Mouse (Mus musculus): ENCODE data around the gene Cacna1a. TPM values are rescaled to one million over a fixed set of nuclear protein-coding genes. Genes with fewer than 3 reads are reported as not detected.

Gene Cacna1a
- polyA plus RNA-seq, 1 experiment from 2014 or later, result 4.5 TPM

GRCm38 (mm10) chr8:84388773-84389172 is 533 bp downstream of the Cacna1a start:
- Histone ChIP-seq H3K4me3 (ENCODE audit: low read depth, low read length) (no peak overlapping the region), H3K36me3 (ENCODE audit: control insufficient read depth, insufficient read depth, low read length) (no peaks in the 10 kb centered on the region), H3K27me3 (replicated peaks; ENCODE audit: control insufficient read depth, insufficient read depth, low read length) (no peaks in the 10 kb centered on the region), H3K9ac (ENCODE audit: low read depth, low read length) (no peak overlapping the region), H3K4me2 (ENCODE audit: low read depth, low read length) (no peak overlapping the region), H3K9me3 (ENCODE audit: control insufficient read depth, low read length) (no peaks in the 10 kb centered on the region), H3K27ac (replicated peaks; ENCODE audit: low read depth, low read length) (no peak overlapping the region), H3K4me1 (ENCODE audit: control insufficient read depth, insufficient read depth, low read length) (0 out of 2 replicates have a peak, but pooled peaks cover 5% of the 10 kb centered on the region)
- WGBS, result 53% methylated on average over 9 of the region's 9 CpGs
- DNase-seq (ENCODE audit: low spot score), result peak; percentile 26
- ATAC-seq (ENCODE audit: low read depth), result no peak

GRCm38 (mm10) chr8:84389173-84389572 is 933 bp downstream of the Cacna1a start:
- 0 out of 2 replicates have a peak, but pooled peaks cover 5% of the 10 kb centered on the region for H3K4me1 ChIP-seq (ENCODE audit: control insufficient read depth, insufficient read depth, low read length)
- H3K36me3 ChIP-seq (ENCODE audit: control insufficient read depth, insufficient read depth, low read length), result no peaks in the 10 kb centered on the region
- H3K4me3 ChIP-seq (ENCODE audit: low read depth, low read length), result no peak overlapping the region
- H3K27me3 ChIP-seq (replicated peaks; ENCODE audit: control insufficient read depth, insufficient read depth, low read length), result no peaks in the 10 kb centered on the region
- no peak overlapping the region for H3K4me2 ChIP-seq (ENCODE audit: low read depth, low read length)
- ATAC-seq (ENCODE audit: low read depth) (no peak), DNase-seq (ENCODE audit: low spot score) (no peak)
- 78% methylated on average over 3 of the region's 3 CpGs for WGBS
- H3K27ac ChIP-seq (replicated peaks; ENCODE audit: low read depth, low read length), result no peak overlapping the region
- no peaks in the 10 kb centered on the region for H3K9me3 ChIP-seq (ENCODE audit: control insufficient read depth, low read length)
- no peak overlapping the region for H3K9ac ChIP-seq (ENCODE audit: low read depth, low read length)

GRCm38 (mm10) chr8:84391611-84392010 is 3.4 kb downstream of the Cacna1a start:
- 0 out of 2 replicates have a peak, but pooled peaks cover 5% of the 10 kb centered on the region for H3K4me1 ChIP-seq (ENCODE audit: control insufficient read depth, insufficient read depth, low read length)
- H3K4me2 ChIP-seq (ENCODE audit: low read depth, low read length), result no peak overlapping the region
- H3K27ac ChIP-seq (replicated peaks; ENCODE audit: low read depth, low read length), result no peak overlapping the region
- WGBS, result 89% methylated on average over 5 of the region's 5 CpGs
- no peak for DNase-seq (ENCODE audit: low spot score)
- no peaks in the 10 kb centered on the region for H3K27me3 ChIP-seq (replicated peaks; ENCODE audit: control insufficient read depth, insufficient read depth, low read length)
- ATAC-seq (ENCODE audit: low read depth), result no peak
- no peak overlapping the region for H3K4me3 ChIP-seq (ENCODE audit: low read depth, low read length)
- H3K36me3 ChIP-seq (ENCODE audit: control insufficient read depth, insufficient read depth, low read length), result no peaks in the 10 kb centered on the region
- H3K9ac ChIP-seq (ENCODE audit: low read depth, low read length), result no peak overlapping the region
- no peaks in the 10 kb centered on the region for H3K9me3 ChIP-seq (ENCODE audit: control insufficient read depth, low read length)

- ATAC-seq (ENCODE audit: low read depth) (no peak), DNase-seq (ENCODE audit: low spot score) (no peak)
- Histone ChIP-seq H3K4me3 (ENCODE audit: low read depth, low read length) (no peak overlapping the region), H3K27me3 (replicated peaks; ENCODE audit: control insufficient read depth, insufficient read depth, low read length) (no peaks in the 10 kb centered on the region), H3K9ac (ENCODE audit: low read depth, low read length) (no peak overlapping the region), H3K36me3 (ENCODE audit: control insufficient read depth, insufficient read depth, low read length) (no peaks in the 10 kb centered on the region), H3K4me2 (ENCODE audit: low read depth, low read length) (no peak overlapping the region), H3K27ac (replicated peaks; ENCODE audit: low read depth, low read length) (no peak overlapping the region), H3K9me3 (ENCODE audit: control insufficient read depth, low read length) (no peaks in the 10 kb centered on the region), H3K4me1 (ENCODE audit: control insufficient read depth, insufficient read depth, low read length) (no peaks in the 10 kb centered on the region)
- WGBS, result 73% methylated on average over 6 of the region's 6 CpGs
These were observed 7.7 kb downstream of the Cacna1a start for GRCm38 (mm10) chr8:84395751-84396457.

GRCm38 (mm10) chr8:84413886-84414851 is 25.9 kb downstream of the Cacna1a start:
- peak overlapping the region; percentile 50 for H3K4me3 ChIP-seq (ENCODE audit: low read depth, low read length)
- 0 out of 2 replicates have a peak, but pooled peaks cover 7% of the 10 kb centered on the region for H3K9me3 ChIP-seq (ENCODE audit: control insufficient read depth, low read length)
- H3K36me3 ChIP-seq (ENCODE audit: control insufficient read depth, insufficient read depth, low read length), result no peaks in the 10 kb centered on the region
- WGBS, result 2% methylated on average over 56 of the region's 72 CpGs
- no peak overlapping the region; the same call in 1 of the 2 replicates for H3K27ac ChIP-seq (replicated peaks; ENCODE audit: low read depth, low read length)
- peak overlapping the region; percentile 63 for H3K9ac ChIP-seq (ENCODE audit: low read depth, low read length)
- ATAC-seq (ENCODE audit: low read depth) (peak; percentile 67; the same call in 1 of the 2 replicates), DNase-seq (ENCODE audit: low spot score) (peak; percentile 72)
- H3K27me3 ChIP-seq (replicated peaks; ENCODE audit: control insufficient read depth, insufficient read depth, low read length), result peaks cover 64% of the 10 kb centered on the region
- no peaks in the 10 kb centered on the region for H3K4me1 ChIP-seq (ENCODE audit: control insufficient read depth, insufficient read depth, low read length)
- peak overlapping the region; percentile 92 for H3K4me2 ChIP-seq (ENCODE audit: low read depth, low read length)

- Histone ChIP-seq H3K4me1 (ENCODE audit: control insufficient read depth, insufficient read depth, low read length) (no peaks in the 10 kb centered on the region), H3K9ac (ENCODE audit: low read depth, low read length) (peak overlapping the region; percentile 63), H3K4me2 (ENCODE audit: low read depth, low read length) (peak overlapping the region; percentile 92), H3K27me3 (replicated peaks; ENCODE audit: control insufficient read depth, insufficient read depth, low read length) (peaks cover 69% of the 10 kb centered on the region), H3K36me3 (ENCODE audit: control insufficient read depth, insufficient read depth, low read length) (no peaks in the 10 kb centered on the region), H3K27ac (replicated peaks; ENCODE audit: low read depth, low read length) (no peak overlapping the region), H3K9me3 (ENCODE audit: control insufficient read depth, low read length) (0 out of 2 replicates have a peak, but pooled peaks cover 7% of the 10 kb centered on the region), H3K4me3 (ENCODE audit: low read depth, low read length) (peak overlapping the region; percentile 50)
- WGBS, result under 1% methylated on average over 20 of the region's 20 CpGs
- no peak for DNase-seq (ENCODE audit: low spot score)
- no peak for ATAC-seq (ENCODE audit: low read depth)
These were observed 26.7 kb downstream of the Cacna1a start for GRCm38 (mm10) chr8:84414918-84415317.

- H3K27ac ChIP-seq (replicated peaks; ENCODE audit: low read depth, low read length), result no peak overlapping the region
- peak overlapping the region; percentile 50 for H3K4me3 ChIP-seq (ENCODE audit: low read depth, low read length)
- H3K4me1 ChIP-seq (ENCODE audit: control insufficient read depth, insufficient read depth, low read length), result no peaks in the 10 kb centered on the region
- 0% methylated on average over 26 of the region's 64 CpGs for WGBS
- ATAC-seq (ENCODE audit: low read depth), result peak; percentile 37; the same call in 1 of the 2 replicates
- H3K36me3 ChIP-seq (ENCODE audit: control insufficient read depth, insufficient read depth, low read length), result no peaks in the 10 kb centered on the region
- peak overlapping the region; percentile 92 for H3K4me2 ChIP-seq (ENCODE audit: low read depth, low read length)
- DNase-seq (ENCODE audit: low spot score), result peak; percentile 11
- H3K9ac ChIP-seq (ENCODE audit: low read depth, low read length), result peak overlapping the region; percentile 63
- H3K9me3 ChIP-seq (ENCODE audit: control insufficient read depth, low read length), result 0 out of 2 replicates have a peak, but pooled peaks cover 7% of the 10 kb centered on the region
- H3K27me3 ChIP-seq (replicated peaks; ENCODE audit: control insufficient read depth, insufficient read depth, low read length), result peaks cover 70% of the 10 kb centered on the region
These were observed 27.2 kb downstream of the Cacna1a start for GRCm38 (mm10) chr8:84415378-84415898.

- Histone ChIP-seq H3K27me3 (replicated peaks; ENCODE audit: control insufficient read depth, insufficient read depth, low read length) (peaks cover 70% of the 10 kb centered on the region), H3K4me3 (ENCODE audit: low read depth, low read length) (peak overlapping the region; percentile 50), H3K9ac (ENCODE audit: low read depth, low read length) (peak overlapping the region; percentile 63), H3K9me3 (ENCODE audit: control insufficient read depth, low read length) (0 out of 2 replicates have a peak, but pooled peaks cover 7% of the 10 kb centered on the region), H3K4me1 (ENCODE audit: control insufficient read depth, insufficient read depth, low read length) (no peaks in the 10 kb centered on the region), H3K4me2 (ENCODE audit: low read depth, low read length) (peak overlapping the region; percentile 92), H3K27ac (replicated peaks; ENCODE audit: low read depth, low read length) (no peak overlapping the region), H3K36me3 (ENCODE audit: control insufficient read depth, insufficient read depth, low read length) (no peaks in the 10 kb centered on the region)
- WGBS, result 19% methylated on average over 14 of the region's 14 CpGs
- DNase-seq (ENCODE audit: low spot score) (no peak), ATAC-seq (ENCODE audit: low read depth) (no peak)
These were observed 27.8 kb downstream of the Cacna1a start for GRCm38 (mm10) chr8:84416041-84416440.
